Mouse (Mus musculus) kidney, adult 2 months (tissue): Measurements from ENCODE around the gene Tshz2.

Experiments
- CTCF ChIP-seq: fragments of 200-500 bp; conservative IDR thresholded peaks from 2 replicates; pipeline ENCODE4 v1.5.1; 2011; ENCODE audit warnings: low read depth, mild to moderate bottlenecking, control low read depth, low read length, moderate library complexity, mixed read lengths; ENCODE audit not compliant: insufficient read depth, insufficient read length
- POLR2A ChIP-seq: fragments of 200-500 bp; IDR thresholded peaks from one replicate; pipeline ENCODE4 v1.6.1; 2011; ENCODE audit warnings: low read depth, low read length, control low read depth

DNA sequence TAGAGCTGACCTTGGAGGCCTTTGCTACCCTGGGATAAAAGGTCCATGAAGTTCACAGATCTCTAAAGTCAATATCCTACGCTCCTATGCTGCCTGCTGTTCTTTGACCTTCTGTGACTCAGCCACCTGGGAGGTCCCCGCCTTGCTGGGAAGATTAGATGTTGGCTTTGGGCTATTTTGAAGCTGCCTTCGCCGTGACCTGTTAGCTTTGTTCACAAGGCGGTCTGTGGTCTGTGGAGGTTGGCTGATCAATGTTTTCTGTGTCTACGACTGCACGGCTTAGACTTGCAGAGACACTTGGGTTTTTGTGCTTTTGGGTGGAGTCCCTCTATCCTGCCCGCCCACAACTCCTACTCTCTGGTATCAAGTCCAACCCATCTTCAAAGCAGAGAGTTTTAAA is 42.4 kb upstream of the Tshz2 start:
- TF ChIP-seq CTCF (no peak), POLR2A (no peak)
